ENCODE assay signal across 9 mouse cellular contexts in the genomic region with DNA sequence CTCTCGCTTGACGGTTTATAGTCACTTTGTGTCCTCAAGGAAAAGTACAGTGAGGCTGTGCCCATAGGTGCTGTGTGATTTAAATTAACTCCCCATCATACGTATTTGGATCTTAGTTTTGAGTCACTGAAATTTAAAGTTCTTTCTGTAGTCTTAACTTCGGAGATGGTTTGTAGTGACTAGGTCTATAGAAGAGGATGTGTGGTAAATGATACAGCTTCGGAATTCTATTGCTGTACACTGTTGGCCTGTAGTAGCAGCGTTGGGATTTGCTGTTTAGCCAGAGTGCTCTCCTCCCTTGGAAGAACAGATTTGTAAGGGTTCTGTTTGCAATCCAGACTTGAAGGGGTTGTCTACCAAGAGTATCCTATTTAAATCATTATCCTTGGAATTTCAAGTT. TPM values are rescaled to one million over a fixed set of nuclear protein-coding genes. Genes with fewer than 3 reads are reported as not detected.
DNase-seq lines count a peak whose midpoint lies in the region; ATAC-seq and TF ChIP-seq lines count a peak whose summit lies in the region.
"Had no signal": no experiment of that assay in that cellular context is flagged by ENCODE, and none has a peak within 500 bp of the region (broad histone marks: within the 10 kb centered on the region; RNA-seq: fewer than 3 reads in every experiment).

No protein-coding gene starts in this region.

- intact Hi-C loops in gastrocnemius, postnatal 14 days (cut with DNase I; ENCODE audit: low total_unique reads), result no loop called here

- ATAC-seq in liver, embryonic 12.5 days, result no peak; the same call in 1 of the 2 replicates
- no peak for ATAC-seq in stomach, embryonic 16.5 days (ENCODE audit: insufficient read depth, low FRiP score)

- peak overlapping the region; percentile 58 for H3K4me3 ChIP-seq in thymus, adult 2 months (ENCODE audit: control insufficient read depth, insufficient read depth, low read length)
- H3K4me3 ChIP-seq in liver, embryonic 12.5 days, result peak overlapping the region; percentile 77
- peak overlapping the region; percentile 65 for H3K4me3 ChIP-seq in stomach, embryonic 16.5 days (replicated peaks; ENCODE audit: low read length)

- H3K9ac ChIP-seq in liver, embryonic 12.5 days, result peak overlapping the region; percentile 85
- H3K9ac ChIP-seq in stomach, embryonic 16.5 days (ENCODE audit: low read length), result peak overlapping the region; percentile 95

- H3K4me1 ChIP-seq in thymus, adult 2 months (replicated peaks; ENCODE audit: control insufficient read depth, insufficient read depth, low read length), result no peaks in the 10 kb centered on the region
- H3K4me1 ChIP-seq in liver, embryonic 12.5 days, result peaks cover 17% of the 10 kb centered on the region
- peaks cover 6% of the 10 kb centered on the region; the same call in 1 of the 2 replicates for H3K4me1 ChIP-seq in stomach, embryonic 16.5 days (ENCODE audit: control insufficient read depth, insufficient read depth, low read length)

- no peaks in the 10 kb centered on the region for H3K27me3 ChIP-seq in thymus, adult 2 months (ENCODE audit: control insufficient read depth, insufficient read depth, low read length)
- H3K27me3 ChIP-seq in liver, embryonic 12.5 days (replicated peaks), result no peaks in the 10 kb centered on the region
- H3K27me3 ChIP-seq in stomach, embryonic 16.5 days (ENCODE audit: control insufficient read depth, insufficient read depth, low read length), result no peaks in the 10 kb centered on the region

- 34% methylated on average over 6 of the region's 6 CpGs for WGBS in thymus, adult 2 months
- 25% methylated on average over 6 of the region's 6 CpGs for WGBS in liver, embryonic 12.5 days (ENCODE audit: insufficient replicate concordance)
- 3% methylated on average over 6 of the region's 6 CpGs for WGBS in stomach, embryonic 16.5 days

- peak overlapping the region; percentile 82 for H3K4me2 ChIP-seq in liver, embryonic 12.5 days
- H3K4me2 ChIP-seq in stomach, embryonic 16.5 days (ENCODE audit: low read depth, low read length), result peak overlapping the region; percentile 69

- H3K9me3 ChIP-seq in liver, embryonic 12.5 days (replicated peaks), result no peaks in the 10 kb centered on the region
- H3K9me3 ChIP-seq in stomach, embryonic 16.5 days (replicated peaks; ENCODE audit: control insufficient read depth, low read length), result no peaks in the 10 kb centered on the region

- no peak for TF ChIP-seq CTCF in thymus, adult 2 months (IDR thresholded peaks at IDR 0.05; ENCODE audit: borderline replicate concordance, control insufficient read depth, extremely low read depth, insufficient read depth, low read length, poor library complexity)

- no peak overlapping the region for H3K27ac ChIP-seq in thymus, adult 2 months (ENCODE audit: control insufficient read depth, insufficient read depth, low read length)
- H3K27ac ChIP-seq in liver, embryonic 12.5 days, result peak overlapping the region; percentile 86
- H3K27ac ChIP-seq in stomach, embryonic 16.5 days (ENCODE audit: low read length), result peak overlapping the region; percentile 93

- peak; percentile 50 for DNase-seq in embryo, embryonic 11 days
- DNase-seq in embryo, embryonic 9.5 days (ENCODE audit: extremely low spot score), result no peak
- no peak for DNase-seq in thymus, adult 2 months
- DNase-seq in thymus, postnatal 10 days (ENCODE audit: low spot score in 2 of 2), result no peak
- DNase-seq in adrenal gland, adult 18-20 months (ENCODE audit: low spot score in 2 of 2), result no peak
- no peak for DNase-seq in gastrocnemius, postnatal 14 days

- no peaks in the 10 kb centered on the region for H3K36me3 ChIP-seq in thymus, adult 2 months (ENCODE audit: control insufficient read depth, insufficient read depth, low read length)
- peaks cover 6% of the 10 kb centered on the region; the same call in 1 of the 2 replicates for H3K36me3 ChIP-seq in liver, embryonic 12.5 days
- H3K36me3 ChIP-seq in stomach, embryonic 16.5 days (ENCODE audit: control insufficient read depth, insufficient read depth, low read length), result no peaks in the 10 kb centered on the region

- TF ChIP-seq POLR2A in thymus, adult 2 months (IDR thresholded peaks at IDR 0.05; ENCODE audit: control insufficient read depth, extremely low read depth, insufficient read depth, low read length, poor library complexity), result no peak

RNA-seq across cellular contexts. Expression of gene Mthfd2l, which starts 1.0 kb away (rescaled TPM):
- 23.5 and 32.5 TPM in 2 replicates for polyA plus RNA-seq in thymus, adult 2 months (2012; rRNA removed)
- 11.4 and 13.9 TPM in 2 replicates for polyA plus RNA-seq in liver, embryonic 12.5 days (2016; fragmentation: Nextera tagmentation; extraction: Ambion mirVana)
- polyA plus RNA-seq in stomach, embryonic 16.5 days (2015; fragmentation: Nextera tagmentation; extraction: Ambion mirVana), result 26.9 and 32.9 TPM in 2 replicates
- total RNA-seq in adrenal gland, adult 18-20 months (2021), result 10 to 100 TPM; 19.6 to 20.6 TPM
- 10 to 100 TPM in 1 of 2 experiments, 1 to 10 TPM in 1; 8.2 to 10.1 TPM for total RNA-seq in gastrocnemius, postnatal 14 days (2021)

RNA-seq across cellular contexts. Expression of gene Cxcl2, which starts 28.2 kb away (rescaled TPM):
- 18.0 and 23.5 TPM in 2 replicates for polyA plus RNA-seq in thymus, adult 2 months (2012; rRNA removed)
- polyA plus RNA-seq in liver, embryonic 12.5 days (2016; fragmentation: Nextera tagmentation; extraction: Ambion mirVana), result 0.44 TPM in 1 of 2 replicates, not detected in the other
- not detected in 2 replicates for polyA plus RNA-seq in stomach, embryonic 16.5 days (2015; fragmentation: Nextera tagmentation; extraction: Ambion mirVana)
- under 1 TPM in 1 of 2 experiments, not detected in 1; 0.32 TPM for total RNA-seq in adrenal gland, adult 18-20 months (2021)
- not detected for total RNA-seq in gastrocnemius, postnatal 14 days (2021)
- total RNA-seq: left cerebral cortex, postnatal 25 days had no signal

RNA-seq across cellular contexts. Expression of gene Cxcl1, which starts 40.9 kb away (rescaled TPM):
- polyA plus RNA-seq in thymus, adult 2 months (2012; rRNA removed), result 4.2 and 5.4 TPM in 2 replicates
- polyA plus RNA-seq in liver, embryonic 12.5 days (2016; fragmentation: Nextera tagmentation; extraction: Ambion mirVana), result 0.21 and 0.24 TPM in 2 replicates
- polyA plus RNA-seq in stomach, embryonic 16.5 days (2015; fragmentation: Nextera tagmentation; extraction: Ambion mirVana), result 0.94 and 1.1 TPM in 2 replicates
- 1 to 10 TPM in 1 of 2 experiments, under 1 TPM in 1; 0.86 to 1.5 TPM for total RNA-seq in adrenal gland, adult 18-20 months (2021)
- total RNA-seq in gastrocnemius, postnatal 14 days (2021), result under 1 TPM in 1 of 2 experiments, not detected in 1; 0.11 TPM
- total RNA-seq: left cerebral cortex, postnatal 25 days had no signal

Comparison
In these comparisons a context has a peak if more than half of its experiments do, and no peak if none do; other contexts are left out.
1. RNA of gene Cxcl2, which starts 28.2 kb away (polyA plus RNA-seq): 18.0 to 23.5 TPM in thymus, adult 2 months; not detected in stomach, embryonic 16.5 days and 0.44 TPM in liver, embryonic 12.5 days; every median in the first group is over 10 times any median in the second.
2. Peak in every context shown above with its lines, with median percentiles within 50 percentile points of each other: H3K4me3 ChIP-seq.